Mouse (Mus musculus): Measurements from ENCODE around the gene Irf3.
"Not testable (repeated sequence)": the region's sequence is repeated elsewhere in the genome, so short reads cannot be mapped to it uniquely, and the experiment has no call there.

Gene Irf3

GRCm38 (mm10) chr7:45007846-45008245 is 10.4 kb downstream of the Irf3 start:
- DNase-seq (ENCODE audit: low read depth), result no peak

- no peak for DNase-seq (ENCODE audit: low read depth)
These were observed 11.0 kb downstream of the Irf3 start for GRCm38 (mm10) chr7:45008411-45008810.

DNA sequence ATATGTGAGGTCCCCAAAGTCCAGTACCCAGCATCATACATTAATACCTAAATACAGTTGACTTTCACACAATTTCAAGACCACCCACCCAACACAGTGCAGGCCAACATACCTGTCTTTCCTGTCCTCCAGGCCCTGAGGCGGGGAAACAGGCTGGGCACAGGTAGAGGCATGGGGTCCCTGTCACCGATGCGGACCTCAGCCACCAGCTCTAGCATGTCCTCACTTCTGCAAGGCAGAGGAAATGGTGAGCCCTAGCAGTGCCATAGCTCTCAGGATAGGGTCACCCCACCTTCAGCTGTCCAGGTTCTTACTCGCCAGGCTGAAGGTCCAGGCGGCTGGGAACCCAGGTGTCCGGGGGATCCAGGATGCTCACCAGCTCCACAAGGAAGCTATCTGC is 14.6 kb downstream of the Irf3 start:
- DNase-seq (ENCODE audit: low read depth), result no peak

DNA sequence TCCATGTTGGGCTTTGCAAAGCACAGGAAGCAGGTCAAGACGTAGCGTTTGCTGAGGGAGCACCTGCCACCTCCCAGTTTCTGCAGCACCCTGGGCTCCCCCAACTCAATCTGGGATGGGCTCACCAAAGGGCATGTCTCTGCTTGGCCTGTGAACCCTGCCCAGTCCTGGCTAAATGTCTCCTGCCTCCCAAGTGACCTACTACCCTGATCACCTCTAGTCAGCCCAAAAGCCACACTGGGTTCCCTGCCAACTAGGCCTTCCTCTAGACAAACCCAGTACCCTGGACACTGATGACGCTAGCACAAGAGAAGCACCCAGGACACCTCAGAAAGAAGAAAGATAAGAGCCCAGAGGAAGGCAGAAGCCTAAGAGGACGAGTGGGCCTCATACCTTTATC is 15.4 kb downstream of the Irf3 start:
- DNase-seq (ENCODE audit: low read depth), result no peak

- no peak for DNase-seq (ENCODE audit: low read depth)
These were observed 16.1 kb downstream of the Irf3 start for GRCm38 (mm10) chr7:45013366-45014095.

- no peak for DNase-seq (ENCODE audit: low read depth)
These were observed 16.6 kb downstream of the Irf3 start for GRCm38 (mm10) chr7:45014096-45014451.

GRCm38 (mm10) chr7:45015344-45015956 is 18.0 kb downstream of the Irf3 start:
- no peak for DNase-seq (ENCODE audit: low read depth)

DNA sequence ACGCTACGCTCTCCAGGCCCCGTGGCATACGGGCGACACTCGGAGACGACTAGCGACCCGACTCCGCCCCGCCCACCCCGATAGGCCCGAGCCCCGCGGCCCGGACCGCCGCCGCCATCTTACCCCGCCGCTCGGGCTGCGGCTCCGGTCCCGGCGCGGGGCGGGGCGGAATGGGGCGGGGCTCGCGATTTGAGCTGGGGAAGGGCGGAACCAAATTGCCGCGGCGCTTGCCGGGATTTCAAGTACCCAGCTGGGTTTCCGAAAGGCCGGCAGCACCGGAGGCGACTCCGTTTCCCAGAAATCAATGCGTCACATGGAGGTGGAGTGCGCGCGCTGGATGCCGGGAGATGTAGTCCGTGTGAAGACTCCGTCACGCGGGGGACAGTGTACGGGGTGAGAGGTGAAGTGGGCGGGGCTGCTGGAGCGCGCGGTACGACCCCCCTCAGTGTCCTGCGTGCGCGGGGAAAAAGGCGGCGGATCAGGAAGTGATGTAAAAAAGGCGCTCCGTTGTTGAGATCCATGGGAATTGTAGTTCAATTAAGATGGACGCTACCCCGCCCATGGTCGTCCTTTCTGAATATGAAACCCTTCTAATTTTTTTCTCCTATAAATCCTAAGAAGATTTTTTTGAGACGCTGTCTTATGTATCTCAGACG is 18.6 kb downstream of the Irf3 start, which contains the start of gene Scaf1:
Gene Scaf1, minus strand, starts transcription at position 407 of the 656 bp plus-strand sequence.
- peak; percentile 99 for DNase-seq (ENCODE audit: low read depth)

DNA sequence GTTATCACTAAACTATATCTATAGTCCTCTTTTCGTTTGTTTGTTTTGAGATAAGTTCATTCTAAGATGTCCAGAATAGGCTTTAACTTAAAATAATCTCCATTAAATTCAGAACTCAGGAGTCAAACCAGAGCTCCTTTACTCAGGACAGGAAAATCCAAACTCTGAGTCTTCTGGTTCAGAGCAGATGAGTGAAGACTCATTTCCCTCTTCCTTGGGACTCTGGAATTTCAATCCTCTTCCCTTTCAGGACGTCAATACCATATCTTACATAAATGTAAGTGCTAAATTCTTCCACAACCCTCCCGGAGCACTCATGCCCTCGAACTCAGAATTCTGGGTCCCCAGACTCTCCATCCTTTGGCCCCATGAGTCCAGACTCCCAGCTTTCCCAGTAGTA is 19.3 kb downstream of the Irf3 start:
- no peak for DNase-seq (ENCODE audit: low read depth)

DNA sequence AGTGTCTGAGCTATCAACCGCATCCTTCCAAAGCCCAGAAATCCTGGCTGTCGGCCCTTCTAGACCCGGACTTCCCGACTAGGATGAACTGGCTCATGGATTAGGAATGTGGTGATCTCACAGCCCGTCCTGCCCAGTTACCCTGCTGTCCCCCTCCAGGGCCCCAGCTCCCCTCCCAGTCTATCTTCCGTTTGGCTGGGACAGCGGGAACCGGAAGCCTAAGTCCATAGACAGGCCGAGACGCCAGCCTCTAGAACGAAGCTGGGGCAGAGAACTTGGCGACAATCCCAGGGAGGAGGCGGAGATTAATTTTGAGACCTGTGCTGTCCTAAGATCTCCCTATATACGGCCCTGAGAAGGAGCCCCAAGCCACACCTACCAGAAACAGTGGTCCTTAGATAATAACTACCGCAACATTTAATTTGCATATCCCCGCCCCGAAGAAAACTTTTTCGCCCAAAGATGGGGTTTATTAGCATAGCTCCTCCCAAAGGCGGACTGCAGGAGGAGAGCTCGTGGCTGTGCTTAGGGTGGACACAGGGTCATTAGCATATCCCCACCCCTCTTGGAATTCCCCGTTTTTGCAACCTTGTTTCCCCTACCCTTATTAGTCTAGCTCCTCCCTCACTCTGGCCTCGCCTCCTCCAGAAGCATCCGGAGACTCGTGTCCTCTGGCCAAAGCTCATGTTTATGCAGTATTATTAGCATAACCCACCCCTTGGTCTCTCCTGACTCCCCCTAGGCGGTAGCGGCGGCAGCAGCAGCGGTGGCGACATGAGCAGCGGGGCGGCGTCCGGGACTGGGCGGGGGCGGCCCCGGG is 20.0 kb downstream of the Irf3 start, which contains the start of gene Rras:
Gene Rras, plus strand, starts transcription at position 720 of the 820 bp plus-strand sequence.
- peak; percentile 100 for DNase-seq (ENCODE audit: low read depth)

DNA sequence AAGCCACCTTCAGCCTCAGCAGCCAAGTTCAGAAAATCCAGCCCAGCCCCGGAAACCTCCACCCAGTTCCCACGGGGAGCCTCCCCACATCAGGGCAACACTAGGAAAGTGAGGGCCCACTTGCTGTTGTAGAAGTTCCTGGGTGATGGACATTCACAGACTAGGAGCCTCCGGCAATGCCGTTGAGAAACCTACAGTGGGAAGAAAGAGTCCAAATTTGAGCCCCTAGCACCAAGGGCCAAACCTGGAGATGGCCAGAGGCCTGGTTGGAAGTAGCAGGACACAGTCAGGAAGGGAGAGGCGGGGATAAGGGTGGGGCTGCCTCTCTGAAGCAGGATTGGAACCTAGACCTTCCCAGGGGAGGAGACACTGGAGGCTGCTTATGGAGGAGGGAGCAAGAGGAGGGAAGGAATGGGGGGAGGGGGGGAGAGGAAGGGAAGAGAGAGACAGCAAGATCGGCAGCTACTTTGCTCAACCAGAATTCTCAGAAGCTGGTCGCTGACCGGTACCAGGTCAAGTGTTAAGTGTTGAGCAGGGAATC is 21.7 kb downstream of the Irf3 start:
- DNase-seq (ENCODE audit: low read depth), result peak; percentile 87

GRCm38 (mm10) chr7:45020225-45020624 is 22.8 kb downstream of the Irf3 start:
- DNase-seq (ENCODE audit: low read depth), result no peak

DNA sequence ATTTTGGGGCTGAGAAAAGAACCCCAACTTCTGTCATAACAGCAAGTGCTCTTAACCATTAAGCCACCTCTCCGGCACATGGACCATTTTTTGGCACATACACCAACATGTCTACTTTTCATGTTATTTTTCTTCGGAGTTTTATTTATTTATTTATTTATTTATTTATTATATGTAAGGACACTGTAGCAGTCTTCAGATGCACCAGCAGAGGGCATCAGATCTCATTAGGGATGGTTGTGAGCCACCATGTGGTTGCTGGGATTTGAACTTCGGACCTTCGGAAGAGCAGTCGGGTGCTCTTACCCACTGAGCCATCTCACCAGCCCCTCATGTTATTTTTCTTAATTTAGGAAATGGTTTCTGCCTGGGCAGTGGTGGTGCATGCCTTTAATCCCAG is 26.3 kb downstream of the Irf3 start:
- DNase-seq (ENCODE audit: low read depth), result not testable (repeated sequence)

- no peak for DNase-seq (ENCODE audit: low read depth)
These were observed 27.1 kb downstream of the Irf3 start for GRCm38 (mm10) chr7:45024281-45025248.

GRCm38 (mm10) chr7:45025601-45026220 is 28.3 kb downstream of the Irf3 start:
- no peak for DNase-seq (ENCODE audit: low read depth)

- no peak for DNase-seq (ENCODE audit: low read depth)
These were observed 28.8 kb downstream of the Irf3 start for GRCm38 (mm10) chr7:45026256-45026655.

GRCm38 (mm10) chr7:45027761-45028160 is 30.3 kb downstream of the Irf3 start:
- no peak for DNase-seq (ENCODE audit: low read depth)

DNA sequence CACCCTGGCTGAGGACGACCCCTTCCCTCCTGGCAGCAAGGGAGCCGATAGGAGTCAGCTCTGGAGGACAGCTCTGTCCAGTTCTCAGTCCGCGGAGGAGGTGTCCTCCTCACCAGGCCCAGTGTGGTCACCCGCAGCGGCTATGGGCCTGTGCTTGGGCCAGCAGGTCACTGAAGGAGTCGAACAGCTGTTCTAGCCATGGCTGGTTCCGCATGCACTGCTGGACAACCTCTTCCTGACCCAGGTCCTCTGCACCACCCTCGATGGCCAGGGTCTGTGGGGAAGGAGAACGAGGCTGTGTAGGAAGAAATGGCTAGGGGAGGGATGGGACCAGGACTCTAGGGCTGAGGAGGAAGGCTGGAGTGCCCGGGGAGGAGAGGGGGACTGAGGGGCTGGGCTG is 30.9 kb downstream of the Irf3 start:
- no peak for DNase-seq (ENCODE audit: low read depth)

DNA sequence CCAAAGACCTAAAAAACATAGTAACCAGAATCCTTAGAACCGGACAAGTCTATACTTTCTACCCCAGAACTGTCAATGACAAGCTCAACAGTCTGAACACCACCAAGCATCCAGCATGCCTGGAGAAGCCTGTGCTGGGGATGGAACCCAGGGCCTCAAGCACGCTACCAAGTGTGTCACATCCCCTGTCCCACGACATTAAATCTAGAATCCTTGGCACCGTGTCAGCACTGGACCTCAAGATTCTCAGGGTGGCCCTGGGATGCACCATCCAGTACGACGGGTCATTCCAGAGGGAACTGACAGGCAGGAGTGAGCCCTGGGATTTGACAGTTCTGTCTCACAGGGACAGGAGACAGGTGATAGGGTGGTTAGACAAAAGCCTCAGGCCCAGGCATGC is 32.5 kb downstream of the Irf3 start:
- no peak for DNase-seq (ENCODE audit: low read depth)

DNA sequence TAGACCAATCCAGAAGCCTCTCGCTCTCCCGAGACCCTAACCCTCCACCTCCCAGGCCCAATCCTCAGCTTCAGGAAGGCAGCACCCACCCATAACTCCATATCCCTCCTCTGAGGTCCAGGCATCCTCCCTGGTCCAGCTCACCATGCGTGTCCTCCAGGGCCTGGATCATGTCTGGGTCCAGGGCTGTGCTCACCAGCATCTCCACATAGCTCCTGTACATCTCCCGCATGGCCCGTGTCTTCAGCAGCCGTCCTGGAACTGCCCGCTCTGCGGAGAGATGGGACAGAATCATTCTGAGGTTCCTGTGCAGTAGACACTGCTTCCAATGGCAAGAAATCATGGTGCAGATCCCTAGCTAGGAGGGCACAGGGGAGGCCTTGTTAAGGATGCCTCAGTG is 33.4 kb downstream of the Irf3 start:
- DNase-seq (ENCODE audit: low read depth), result no peak

Data from fibroblast of lung, adult 2 months (primary cell).